Mouse (Mus musculus) ES-CJ7 (cell line): ENCODE measurements around the gene Ihh.
A peak's percentile ranks its signal among the peaks of the same experiment; 100 is the strongest.

Source experiments
- DNase-seq: peaks from one replicate; pipeline ENCODE4 v3.0.0; 2011; ENCODE audit warnings: low read depth, low spot score

Gene Ihh

DNA sequence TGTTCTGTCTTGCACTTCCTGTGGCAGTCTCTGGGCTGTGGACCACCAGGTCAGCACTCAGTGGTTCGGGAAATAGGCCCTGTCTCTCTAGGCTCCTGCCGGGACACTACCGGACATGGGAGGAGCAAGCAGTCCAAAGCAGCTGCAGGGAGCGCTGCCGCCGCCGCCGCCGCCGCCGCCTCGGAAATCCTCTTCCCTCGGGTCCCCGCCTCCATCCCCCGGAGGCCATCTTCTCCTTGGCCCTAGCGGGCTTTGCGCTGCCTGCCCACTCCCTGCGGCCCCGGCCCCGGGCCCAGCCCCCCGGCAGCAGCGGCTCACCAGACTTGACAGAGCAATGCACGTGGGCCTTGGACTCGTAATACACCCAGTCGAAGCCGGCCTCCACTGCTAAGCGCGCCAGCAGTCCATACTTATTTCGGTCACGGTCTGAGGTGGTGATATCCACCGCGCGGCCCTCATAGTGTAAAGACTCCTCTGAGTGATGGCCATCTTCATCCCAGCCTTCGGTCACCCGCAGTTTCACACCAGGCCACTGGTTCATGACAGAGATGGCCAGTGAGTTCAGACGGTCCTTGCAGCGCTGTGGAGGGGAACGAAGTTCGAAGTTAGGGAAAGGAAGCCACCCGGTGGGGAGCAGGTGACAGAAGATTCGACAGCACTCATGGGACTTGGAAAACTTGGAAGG is 3.3 kb downstream of the Ihh start:
- no peak for DNase-seq

DNA sequence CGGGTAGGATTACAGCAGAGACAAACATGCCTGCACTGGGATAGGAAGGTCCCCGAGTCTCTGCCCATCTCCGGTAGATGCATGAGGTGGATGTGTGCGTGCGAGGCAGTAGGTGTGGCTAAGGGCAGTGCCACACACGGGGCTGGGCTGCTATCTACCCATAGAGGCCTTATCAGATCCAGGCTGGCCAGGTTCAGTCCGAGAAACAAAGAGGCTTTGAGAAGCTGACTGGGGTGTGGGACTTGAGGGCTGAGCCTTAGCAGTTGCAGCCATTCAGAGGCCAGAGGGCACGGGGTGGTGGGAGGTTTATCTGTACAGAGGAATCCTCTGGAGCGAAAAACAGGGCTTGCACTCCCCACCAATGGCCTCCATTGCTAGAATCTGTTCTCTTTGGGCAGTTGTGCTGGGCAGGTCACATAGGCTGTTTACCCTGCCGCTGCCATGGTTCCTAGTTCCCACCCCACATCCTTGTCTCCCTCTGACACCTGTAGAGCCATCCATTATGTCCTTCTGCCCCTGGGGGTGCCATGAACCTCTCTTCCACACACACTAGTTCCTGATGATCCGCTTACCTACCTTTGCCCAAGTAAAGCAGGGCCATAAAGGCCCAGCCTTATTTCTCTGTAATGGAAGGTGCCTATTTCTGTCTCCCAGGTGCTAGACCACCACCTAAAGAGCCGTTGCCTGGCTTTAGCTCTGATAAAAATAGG is 9.7 kb downstream of the Ihh start:
- DNase-seq, result no peak

- DNase-seq, result no peak
These were observed 11.7 kb downstream of the Ihh start for GRCm38 (mm10) chr1:74939762-74940161.

DNA sequence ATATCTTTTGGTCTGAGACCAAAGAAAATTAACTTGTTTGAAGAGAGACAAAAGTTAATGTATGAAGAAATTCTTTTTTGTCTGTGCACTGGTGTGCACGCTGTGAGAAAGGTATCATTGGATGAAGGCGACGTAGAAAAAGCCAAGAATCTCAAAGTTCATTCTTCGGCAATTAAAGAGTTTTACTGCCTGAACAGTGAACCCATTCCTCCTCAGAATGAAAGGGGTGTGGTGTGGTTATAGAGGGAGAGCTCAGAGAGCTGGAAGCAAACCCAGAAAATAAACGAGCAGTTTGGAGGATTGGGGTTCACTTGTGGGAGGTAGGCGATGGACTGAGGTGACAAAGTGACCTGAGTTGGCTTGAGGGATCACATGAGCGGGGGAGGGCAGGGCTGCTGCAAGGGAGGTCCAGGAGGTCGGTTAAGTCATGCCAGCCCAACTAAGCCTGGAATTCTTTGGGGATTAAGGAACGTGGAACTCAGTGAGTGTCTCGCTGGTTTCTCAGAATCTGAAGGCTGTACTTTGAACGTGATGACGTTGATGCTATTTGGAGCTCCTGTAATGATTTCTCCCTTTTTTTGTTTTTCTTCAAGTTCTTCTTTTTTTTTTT is 15.1 kb downstream of the Ihh start:
- no peak for DNase-seq

- peak; percentile 84 for DNase-seq
These were observed 16.1 kb downstream of the Ihh start, which contains the start of gene Cfap65 for GRCm38 (mm10) chr1:74935402-74935801. TSS of gene Cfap65 (minus strand) at chr1:74935599.

DNA sequence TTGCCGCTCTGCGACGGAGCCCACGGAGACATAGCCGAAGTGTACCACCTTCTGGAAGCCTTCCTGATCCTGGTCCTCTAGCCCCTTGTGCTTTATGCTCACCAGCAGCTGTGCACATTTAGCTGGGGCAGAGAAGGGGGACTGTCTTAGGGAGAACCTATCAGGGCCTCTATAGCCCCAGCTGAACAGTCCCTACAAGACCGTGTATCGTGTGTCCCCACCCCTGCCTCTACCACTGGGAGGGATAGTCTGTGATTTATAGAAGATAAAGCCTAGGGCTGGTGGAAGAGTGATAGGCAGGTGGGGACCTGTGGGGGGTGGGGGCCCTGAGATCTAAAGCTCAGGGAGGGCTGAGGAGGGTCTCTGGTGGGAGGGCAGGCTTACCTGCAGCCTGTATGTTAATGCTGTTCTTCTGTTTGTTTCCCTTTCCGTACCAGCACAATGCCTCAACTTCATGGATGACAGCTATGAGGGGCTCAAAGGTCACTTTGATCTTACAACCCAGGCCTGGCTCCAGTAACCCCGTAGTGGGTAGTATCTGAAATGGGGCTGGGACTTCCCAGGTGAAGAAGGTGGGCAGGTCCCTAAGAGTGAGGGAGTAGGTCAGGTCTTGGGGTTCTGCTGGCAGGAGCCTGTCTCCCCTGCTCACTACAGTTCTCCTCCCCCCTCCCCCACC is 23.7 kb downstream of the Ihh start:
- no peak for DNase-seq

GRCm38 (mm10) chr1:74926721-74927120 is 24.8 kb downstream of the Ihh start:
- DNase-seq, result peak; percentile 44

DNA sequence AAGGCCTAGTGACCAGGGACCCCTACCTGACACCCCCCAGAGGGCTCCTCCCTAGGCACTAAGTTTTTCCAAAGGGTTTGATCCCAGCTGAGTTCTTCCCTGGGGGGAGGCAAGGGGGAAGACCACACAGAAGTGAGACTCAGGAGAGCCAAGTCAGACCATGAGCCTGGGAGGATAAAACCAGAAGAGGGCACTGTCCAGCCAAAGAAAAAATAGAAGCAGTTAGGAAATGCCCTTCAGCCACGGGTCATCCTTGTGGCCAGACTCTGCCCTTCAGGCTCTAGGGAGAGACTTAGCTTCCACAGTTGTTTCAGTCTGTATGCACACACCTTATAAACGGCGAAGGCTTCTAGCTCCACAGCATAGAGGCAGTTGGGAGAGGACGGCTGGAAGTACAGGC is 27.0 kb downstream of the Ihh start:
- DNase-seq, result no peak

- peak; percentile 70 for DNase-seq
These were observed 35.8 kb downstream of the Ihh start for GRCm38 (mm10) chr1:74915706-74916105.

- no peak for DNase-seq
These were observed 49.3 kb downstream of the Ihh start for GRCm38 (mm10) chr1:74902191-74902590.

- DNase-seq, result peak; percentile 90
These were observed 49.8 kb downstream of the Ihh start for GRCm38 (mm10) chr1:74901686-74902085.

DNA sequence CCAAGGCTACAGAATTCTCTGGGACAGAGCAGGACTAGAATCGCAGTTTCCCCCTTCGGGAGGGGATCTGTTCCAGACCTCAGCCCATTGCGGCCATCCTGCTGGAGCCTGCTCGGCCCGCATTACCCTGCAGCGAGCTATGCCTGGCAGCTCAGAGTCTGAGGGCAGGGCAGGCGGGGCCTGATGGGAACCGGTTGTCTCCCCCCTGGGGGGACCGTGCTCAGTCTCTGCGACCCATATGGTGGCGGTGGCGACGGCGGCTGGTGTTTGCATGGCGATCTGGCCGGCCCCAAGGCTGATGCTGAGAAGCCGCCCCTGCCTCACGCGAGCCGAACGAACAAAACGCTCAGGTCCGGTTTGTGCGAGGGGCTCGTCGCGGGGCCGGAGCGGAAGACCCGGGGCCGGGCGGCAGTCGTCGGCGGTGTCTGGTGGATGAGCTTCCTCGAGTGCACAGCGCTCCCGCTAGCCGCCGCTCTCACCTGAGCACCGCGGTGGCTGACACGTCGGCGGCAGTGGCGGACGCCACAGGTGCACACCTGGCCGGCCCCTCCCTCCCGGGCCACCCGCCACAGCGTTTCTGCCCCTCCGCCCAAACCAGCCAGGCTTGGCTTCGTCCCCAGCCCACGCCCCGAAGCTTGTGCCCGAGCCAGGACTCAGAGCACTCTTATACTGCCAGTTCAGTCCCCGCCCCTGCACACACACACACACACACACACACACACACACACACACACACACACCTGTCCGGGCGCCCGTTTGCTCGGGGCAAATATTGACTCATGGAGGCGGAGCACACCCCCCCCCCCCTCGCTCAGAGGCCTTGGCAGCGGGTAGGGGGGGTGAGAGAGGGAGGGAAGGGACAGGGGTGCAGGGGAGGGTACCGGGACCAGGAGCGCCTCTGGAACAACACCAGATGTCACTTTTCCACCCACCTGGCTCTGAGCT is 50.9 kb downstream of the Ihh start:
- DNase-seq, result no peak

DNA sequence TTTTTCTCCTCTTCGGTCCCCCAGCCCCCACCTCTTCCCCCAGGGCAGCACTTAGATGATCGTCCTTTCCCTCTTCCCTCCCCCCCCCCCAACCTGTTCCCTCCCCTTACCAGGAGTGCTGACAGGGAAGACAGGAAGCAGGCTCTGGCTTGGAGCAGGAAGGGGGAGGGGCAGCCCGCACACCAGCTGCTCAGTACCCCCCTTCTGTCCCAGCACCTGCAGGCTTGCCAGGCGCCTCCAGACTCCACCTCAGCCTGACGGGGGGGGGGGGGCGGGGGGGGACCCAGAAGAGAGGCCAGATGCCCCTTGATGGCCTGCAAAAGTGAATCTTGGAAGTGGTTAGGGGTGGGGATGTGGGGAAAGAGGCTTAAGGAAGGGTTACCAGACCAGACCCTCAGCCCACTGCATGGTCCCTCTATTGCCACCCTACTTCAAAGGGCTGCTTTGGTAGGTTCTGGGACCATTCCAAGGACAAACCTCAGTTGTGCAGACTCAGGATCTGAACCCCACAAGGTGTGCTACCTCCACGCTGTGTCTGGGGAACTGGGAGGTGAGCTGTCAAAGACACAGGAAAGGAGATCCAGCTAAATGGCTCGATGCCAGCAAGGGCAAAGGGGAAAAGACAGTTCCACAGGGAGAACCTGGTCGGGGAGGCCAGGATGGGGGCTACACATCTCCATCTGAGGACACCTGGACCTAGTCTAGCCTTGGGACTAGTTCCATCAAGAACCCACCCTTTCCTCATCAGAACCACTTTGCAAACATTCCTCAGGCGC is 52.6 kb downstream of the Ihh start:
- no peak for DNase-seq

- no peak for DNase-seq
These were observed 53.5 kb downstream of the Ihh start for GRCm38 (mm10) chr1:74897976-74898375.
